Mouse (Mus musculus): ENCODE measurements around the gene Tefm.
A peak's percentile ranks its signal among the peaks of the same experiment; 100 is the strongest.

Tefm gene

DNA sequence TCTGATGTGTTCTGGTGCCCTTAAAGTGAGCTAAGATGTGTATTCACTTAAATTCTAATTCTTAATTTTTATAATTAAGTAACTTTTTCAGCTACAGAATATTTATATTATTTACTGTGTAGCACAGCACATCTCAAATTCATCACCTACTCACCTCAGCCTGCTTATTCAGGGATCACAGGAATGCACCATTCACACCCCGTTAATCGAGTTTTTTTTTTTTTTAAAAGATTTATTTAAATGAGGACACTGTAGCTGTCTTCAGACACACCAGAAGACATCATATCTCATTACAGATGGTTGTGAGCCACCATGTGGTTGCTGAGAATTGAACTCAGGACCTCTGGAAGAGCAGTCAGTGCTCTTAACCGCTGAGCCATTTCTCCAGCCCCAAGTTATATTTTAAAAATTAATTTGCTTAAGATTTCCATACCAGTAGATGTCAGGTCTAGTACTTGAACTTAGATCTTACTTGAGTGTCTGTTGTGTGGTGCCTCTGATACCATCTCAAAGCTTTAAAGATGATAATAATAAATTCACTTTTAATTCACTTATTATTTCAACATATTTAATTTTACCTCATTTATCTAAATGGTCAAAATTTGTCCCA is 51.3 kb downstream of the Tefm start:
- DNase-seq (ENCODE audit: low spot score): no peak

DNA sequence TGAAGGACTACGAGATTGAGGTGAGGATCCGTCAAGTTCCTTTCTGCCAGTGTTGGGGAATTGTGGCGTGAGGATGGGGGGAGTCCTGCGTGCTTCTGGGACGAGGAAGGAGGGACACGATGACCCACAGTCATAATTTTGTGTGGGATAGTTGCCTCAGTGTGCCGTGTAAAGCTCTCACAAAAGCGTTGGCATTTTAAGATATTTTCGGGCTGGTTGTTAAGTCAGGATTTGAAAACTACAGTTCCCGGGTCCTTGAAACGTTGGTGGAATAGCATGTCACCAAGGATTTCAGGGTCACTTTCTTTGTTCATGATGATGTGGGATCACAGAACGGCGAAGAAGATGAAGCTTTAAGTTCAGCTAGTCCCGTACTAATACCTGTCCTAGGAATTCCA is 52.2 kb downstream of the Tefm start:
- no peak for DNase-seq (ENCODE audit: low spot score)

DNA sequence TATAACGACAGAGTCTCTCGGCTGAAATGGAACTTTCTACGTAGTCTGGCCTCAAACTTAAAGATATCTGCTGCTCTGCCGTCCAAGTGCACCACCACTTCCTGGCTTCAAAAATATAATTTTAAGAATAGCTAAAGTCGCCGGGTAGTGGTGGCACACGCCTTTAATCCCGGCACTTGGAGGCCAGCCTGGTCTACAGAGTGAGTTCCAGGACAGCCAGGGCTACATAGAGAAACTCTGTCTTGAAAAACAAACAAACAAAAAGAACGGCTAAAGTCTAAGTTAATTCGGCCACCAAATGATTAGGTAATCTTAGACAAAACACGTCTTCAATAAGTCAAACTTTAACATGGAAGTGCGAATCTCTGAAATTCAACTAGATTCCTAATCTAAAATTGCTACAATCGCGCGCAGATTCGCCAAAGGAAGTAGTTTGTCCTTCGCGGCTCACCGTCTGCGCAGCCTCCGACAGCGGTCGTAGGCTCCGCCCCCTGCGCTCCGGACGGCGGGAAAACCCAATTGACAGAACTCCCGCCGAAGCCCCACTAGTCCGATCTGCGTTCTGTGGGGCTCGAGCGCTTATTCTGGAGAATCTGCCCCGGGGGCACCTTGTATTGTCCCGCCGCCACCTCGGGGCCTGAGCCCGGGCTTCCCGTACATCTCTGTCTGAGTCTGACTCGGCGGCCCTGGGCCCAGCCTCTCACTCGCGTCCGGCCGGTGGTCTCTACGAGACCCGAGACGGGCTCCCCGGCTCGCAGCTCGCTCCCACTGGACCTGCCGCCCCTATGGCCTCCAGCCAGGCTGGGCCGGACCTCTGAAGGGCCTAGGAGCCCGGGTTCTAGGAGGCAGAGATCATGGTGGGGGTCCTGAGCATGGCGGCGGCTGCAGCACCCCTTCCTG is 52.8 kb downstream of the Tefm start, which contains the start of gene Atad5:
Atad5 (plus strand) TSS at position 484 of the 900 bp plus-strand sequence.
- DNase-seq (ENCODE audit: low spot score): peak; percentile 81

DNA sequence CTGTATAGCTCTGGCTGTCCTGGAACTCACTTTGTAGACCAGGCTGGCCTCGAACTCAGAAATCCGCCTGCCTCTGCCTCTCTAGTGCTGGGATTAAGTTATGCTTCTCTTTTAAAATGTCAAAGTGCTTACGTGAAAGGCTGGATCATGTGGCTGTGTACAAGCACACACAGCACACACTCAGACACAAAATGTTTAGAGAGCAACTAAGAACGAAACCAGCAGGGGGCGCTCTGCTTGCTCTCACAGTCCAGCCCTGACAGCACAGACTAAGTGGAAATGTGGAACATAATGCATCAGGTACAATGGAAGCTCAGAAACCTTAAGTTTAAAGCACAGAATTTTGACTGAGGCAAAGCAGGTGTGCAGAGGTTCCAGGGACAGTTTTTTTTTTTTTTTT is 55.1 kb downstream of the Tefm start:
- DNase-seq (ENCODE audit: low spot score): peak; percentile 92

Data from adipocyte (in vitro differentiated cells).